Mouse (Mus musculus): Measurements from ENCODE around the gene Ocrl. TPM values are rescaled to one million over a fixed set of nuclear protein-coding genes. Genes with fewer than 3 reads are reported as not detected.
A peak's percentile ranks its signal among the peaks of the same experiment; 100 is the strongest.

Gene Ocrl
- polyA plus RNA-seq, 1 experiment from 2014 or later = 24.3 TPM

DNA sequence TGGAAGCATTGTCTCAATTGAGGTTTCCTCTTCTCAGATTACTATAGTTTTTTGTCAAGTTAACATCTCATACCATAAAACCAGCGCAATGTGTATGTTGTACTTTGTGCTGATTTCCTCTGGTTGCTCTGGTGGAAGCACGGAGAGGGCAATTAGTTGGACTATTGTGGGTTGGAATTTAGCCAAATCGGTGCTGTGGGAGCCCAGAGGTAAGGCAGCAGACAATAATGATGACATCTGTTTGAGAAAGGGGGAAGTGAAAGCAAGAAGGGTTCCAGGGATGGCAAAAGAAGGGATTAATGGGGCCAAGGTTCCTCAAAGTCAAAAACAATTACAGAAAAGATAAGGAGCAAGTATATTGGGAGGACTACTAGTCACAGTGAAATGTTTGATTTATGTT lies 15.8 kb downstream of the Ocrl start:
- no peak for ATAC-seq
- POLR2A ChIA-PET = no interaction called here
- CTCF ChIA-PET = no interaction called here

DNA sequence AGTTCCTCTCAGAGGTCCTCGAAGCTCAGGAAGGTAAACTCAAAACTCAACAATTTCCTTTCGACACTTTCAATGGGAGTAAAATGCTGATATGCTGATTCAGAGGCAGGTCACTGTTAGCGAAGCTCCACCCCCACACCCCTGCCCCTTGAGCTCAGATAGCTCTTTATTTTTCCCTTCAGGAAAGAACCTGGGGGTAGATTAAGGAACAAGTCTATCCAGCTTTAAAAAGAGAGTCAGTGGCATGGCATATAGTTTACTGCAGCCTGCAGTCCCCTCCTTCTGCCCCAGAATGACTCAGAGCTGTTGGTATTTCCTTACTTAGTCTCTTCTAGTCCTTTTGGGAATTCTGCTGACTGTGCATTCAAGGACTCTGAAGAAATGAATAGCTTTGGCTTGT lies 18.3 kb downstream of the Ocrl start:
- ChIA-PET CTCF (interaction anchor here (0.9 kb wide), 1 partner anchor 40 kb away, joined by 3 read pairs; no protein-coding TSS in a partner anchor), POLR2A (interaction anchor here (0.6 kb wide), 1 partner anchor 171 kb away, joined by 3 read pairs; no protein-coding TSS in a partner anchor)
- DNase-seq (ENCODE audit: low read depth, low spot score) (no peak), ATAC-seq (peak; percentile 95)
- H3K27me3 ChIP-seq = peaks cover 19% of the 10 kb centered on the region
- in situ Hi-C loops (cut with MboI; ENCODE audit: low pct_unique_long_range_greater_than_20kb) = no loop called here
- no peak for TF ChIP-seq CTCF (IDR thresholded peaks at IDR 0.05)

More for the DNA sequence above, 15.8 kb downstream of the Ocrl start:
- DNase-seq (ENCODE audit: low read depth, low spot score) = no peak
- peaks cover 26% of the 10 kb centered on the region for H3K27me3 ChIP-seq
- in situ Hi-C loops (cut with MboI; ENCODE audit: low pct_unique_long_range_greater_than_20kb) = no loop called here
- TF ChIP-seq CTCF (IDR thresholded peaks at IDR 0.05) = no peak

DNA sequence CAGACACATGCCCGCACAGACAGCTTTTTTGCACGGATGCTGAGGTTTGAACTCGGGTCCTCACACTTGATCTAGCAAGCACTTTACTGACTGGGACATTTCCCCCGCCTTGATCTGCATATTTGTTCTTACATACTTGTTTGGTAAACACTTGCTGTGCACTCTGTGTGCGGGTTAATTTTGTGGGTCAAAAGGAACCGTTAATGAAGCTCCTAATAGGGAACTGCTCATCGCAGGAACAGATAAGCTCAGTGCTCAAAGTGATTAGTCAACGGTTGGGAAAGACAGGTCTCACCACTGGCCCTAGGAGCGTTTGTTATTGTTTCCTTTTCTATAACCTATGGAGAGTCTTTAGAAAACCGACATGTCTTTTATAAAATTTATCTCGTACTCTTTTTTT lies 22.2 kb downstream of the Ocrl start:
- CTCF ChIA-PET = no interaction called here
- in situ Hi-C loops (cut with MboI; ENCODE audit: low pct_unique_long_range_greater_than_20kb) = no loop called here
- peaks cover 20% of the 10 kb centered on the region for H3K27me3 ChIP-seq
- ATAC-seq (no peak), DNase-seq (ENCODE audit: low read depth, low spot score) (no peak)
- TF ChIP-seq CTCF (IDR thresholded peaks at IDR 0.05) = no peak
- POLR2A ChIA-PET = no interaction called here

DNA sequence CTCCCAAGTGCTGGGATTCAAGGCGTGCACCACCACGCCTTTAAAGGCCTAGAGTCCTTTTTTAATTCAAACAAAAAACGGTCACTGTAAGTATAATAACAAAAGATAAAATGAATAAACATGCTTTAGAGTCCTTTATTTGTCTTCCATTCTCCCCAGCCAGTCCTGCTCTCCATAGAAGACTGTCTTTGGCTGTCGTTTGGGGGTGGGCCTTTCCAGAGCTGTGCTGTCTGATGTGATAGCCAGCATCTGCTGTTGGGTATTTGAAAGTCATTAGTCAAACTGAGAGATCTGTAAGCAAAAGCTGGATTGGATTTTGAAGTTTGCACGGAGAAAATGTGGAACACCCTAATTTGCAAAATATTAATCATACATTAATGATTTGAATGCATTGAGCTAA lies 24.7 kb downstream of the Ocrl start:
- ATAC-seq = no peak
- DNase-seq (ENCODE audit: low read depth, low spot score) = no peak
- ChIA-PET POLR2A (no interaction called here), CTCF (no interaction called here)
- TF ChIP-seq CTCF (IDR thresholded peaks at IDR 0.05) = no peak
- in situ Hi-C loops (cut with MboI; ENCODE audit: low pct_unique_long_range_greater_than_20kb) = no loop called here
- H3K27me3 ChIP-seq = peaks cover 18% of the 10 kb centered on the region

DNA sequence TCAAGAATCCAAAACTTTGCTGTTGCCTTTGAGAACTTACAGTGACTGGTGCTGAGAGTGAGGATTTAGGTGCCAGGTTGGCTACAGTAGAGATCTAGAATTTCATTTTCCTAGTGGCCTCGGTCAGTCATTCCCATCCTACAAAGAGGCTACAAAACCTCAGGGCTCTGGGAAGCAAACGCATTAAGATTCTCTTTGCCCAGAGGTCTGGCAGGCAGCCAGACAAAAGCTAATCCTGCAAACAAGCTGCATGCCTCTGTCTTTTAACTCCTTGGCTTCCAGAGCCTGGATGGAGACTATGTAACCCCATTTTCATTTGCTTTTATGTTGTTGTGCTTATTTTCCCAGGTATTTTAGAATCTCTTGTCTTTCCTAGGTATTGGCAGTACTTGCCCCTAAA lies 25.6 kb downstream of the Ocrl start:
- ATAC-seq (no peak), DNase-seq (ENCODE audit: low read depth, low spot score) (no peak)
- ChIA-PET POLR2A (no interaction called here), CTCF (no interaction called here)
- TF ChIP-seq CTCF (IDR thresholded peaks at IDR 0.05) = no peak
- peaks cover 18% of the 10 kb centered on the region for H3K27me3 ChIP-seq
- in situ Hi-C loops (cut with MboI; ENCODE audit: low pct_unique_long_range_greater_than_20kb) = no loop called here

DNA sequence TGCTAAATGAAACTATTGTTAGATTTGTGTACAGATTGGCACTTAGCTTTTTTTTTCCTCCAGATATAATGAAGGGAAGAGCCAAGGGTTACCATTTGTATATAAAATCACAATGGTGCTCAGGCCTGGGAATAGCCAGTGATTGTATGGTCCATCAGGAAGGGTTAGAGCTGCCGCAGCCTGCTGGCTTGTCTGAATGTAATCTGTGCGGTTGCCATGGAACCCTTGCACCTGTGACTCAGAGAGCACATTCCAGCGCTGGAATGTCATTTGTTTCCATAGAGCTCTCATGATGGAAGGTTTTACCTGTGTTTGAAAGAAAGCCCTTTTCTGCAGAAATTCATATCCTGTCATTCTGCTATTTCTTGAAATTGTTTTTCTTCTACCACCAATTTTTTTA lies 37.5 kb downstream of the Ocrl start:
- peaks cover 19% of the 10 kb centered on the region for H3K27me3 ChIP-seq
- CTCF ChIA-PET = no interaction called here
- in situ Hi-C loops (cut with MboI; ENCODE audit: low pct_unique_long_range_greater_than_20kb) = no loop called here
- DNase-seq (ENCODE audit: low read depth, low spot score) = no peak
- ATAC-seq = peak; percentile 86
- POLR2A ChIA-PET = no interaction called here
- no peak for TF ChIP-seq CTCF (IDR thresholded peaks at IDR 0.05)

DNA sequence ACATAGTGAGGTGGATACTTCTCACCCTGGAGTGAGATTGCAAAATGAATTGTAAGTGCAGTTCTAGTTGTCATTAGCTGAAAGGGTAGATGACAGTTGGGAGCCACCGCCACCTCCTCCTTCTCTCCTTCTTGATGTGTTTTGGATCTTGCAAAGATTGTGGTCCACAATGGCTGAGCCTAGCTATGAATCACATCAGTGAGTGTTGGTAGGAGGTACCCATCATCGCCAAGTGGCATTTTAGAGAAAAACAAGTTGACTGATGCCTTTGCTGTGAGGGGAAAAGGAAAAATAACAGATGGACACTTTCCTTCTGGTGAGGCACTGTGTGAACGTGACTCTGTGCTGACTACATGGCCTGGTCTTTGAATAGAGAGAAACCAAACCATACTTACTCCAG lies 50.4 kb downstream of the Ocrl start:
- DNase-seq (ENCODE audit: low read depth, low spot score) (no peak), ATAC-seq (no peak)
- ChIA-PET CTCF (interaction anchor here (1.2 kb wide), 1 partner anchor 23 kb away, joined by 3 read pairs; no protein-coding TSS in a partner anchor), POLR2A (no interaction called here)
- TF ChIP-seq CTCF (IDR thresholded peaks at IDR 0.05) = no peak
- H3K27me3 ChIP-seq = peaks cover 21% of the 10 kb centered on the region
- in situ Hi-C loops (cut with MboI; ENCODE audit: low pct_unique_long_range_greater_than_20kb) = no loop called here

DNA sequence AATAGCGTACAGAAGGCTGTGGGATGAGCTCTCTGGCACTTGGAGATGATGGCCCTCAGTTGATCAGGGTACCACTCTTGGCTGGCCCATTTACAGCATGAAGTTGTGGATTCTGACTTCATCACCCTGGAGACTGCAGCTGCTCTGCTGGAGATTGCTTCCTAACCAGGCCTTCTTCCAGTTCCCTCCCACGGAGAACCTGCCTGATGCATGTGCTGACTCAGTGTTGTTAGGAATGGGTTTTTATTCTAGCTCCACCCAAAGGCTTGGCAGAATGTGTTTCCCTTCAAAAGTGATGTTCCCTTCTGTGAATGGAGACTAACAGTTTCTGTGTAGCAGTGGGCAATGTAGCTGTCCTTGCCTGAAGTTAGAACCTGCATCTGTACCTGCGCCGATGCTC lies 58.2 kb downstream of the Ocrl start:
- H3K27me3 ChIP-seq = peaks cover 7% of the 10 kb centered on the region
- in situ Hi-C loops (cut with MboI; ENCODE audit: low pct_unique_long_range_greater_than_20kb) = no loop called here
- DNase-seq (ENCODE audit: low read depth, low spot score) (no peak), ATAC-seq (no peak)
- POLR2A ChIA-PET = no interaction called here
- CTCF ChIA-PET = interaction anchor here (1.0 kb wide), 1 partner anchor 40 kb away, joined by 3 read pairs; no protein-coding TSS in a partner anchor
- no peak for TF ChIP-seq CTCF (IDR thresholded peaks at IDR 0.05)

DNA sequence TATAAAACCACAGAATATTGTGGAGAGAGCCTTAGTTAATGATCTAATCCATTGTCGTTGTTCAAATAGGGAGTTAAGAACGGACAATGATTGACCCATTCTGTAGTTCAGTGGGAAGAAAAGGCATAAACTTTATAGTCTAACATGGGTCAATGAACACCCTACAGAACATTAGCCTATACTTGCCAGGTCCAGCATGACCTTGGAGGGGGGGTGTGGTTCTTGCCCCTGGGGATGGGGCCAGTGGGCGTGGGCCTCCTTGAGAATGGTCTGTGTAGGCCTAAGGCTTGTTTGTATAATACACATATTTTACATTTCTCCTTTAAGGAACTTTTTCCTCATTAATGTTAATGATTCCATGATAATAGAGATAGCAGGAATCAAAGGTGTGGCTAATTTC lies 58.7 kb downstream of the Ocrl start:
- in situ Hi-C loops (cut with MboI; ENCODE audit: low pct_unique_long_range_greater_than_20kb) = no loop called here
- ChIA-PET POLR2A (no interaction called here), CTCF (no interaction called here)
- DNase-seq (ENCODE audit: low read depth, low spot score) (no peak), ATAC-seq (no peak)
- H3K27me3 ChIP-seq = peaks cover 7% of the 10 kb centered on the region
- TF ChIP-seq CTCF (IDR thresholded peaks at IDR 0.05) = no peak

DNA sequence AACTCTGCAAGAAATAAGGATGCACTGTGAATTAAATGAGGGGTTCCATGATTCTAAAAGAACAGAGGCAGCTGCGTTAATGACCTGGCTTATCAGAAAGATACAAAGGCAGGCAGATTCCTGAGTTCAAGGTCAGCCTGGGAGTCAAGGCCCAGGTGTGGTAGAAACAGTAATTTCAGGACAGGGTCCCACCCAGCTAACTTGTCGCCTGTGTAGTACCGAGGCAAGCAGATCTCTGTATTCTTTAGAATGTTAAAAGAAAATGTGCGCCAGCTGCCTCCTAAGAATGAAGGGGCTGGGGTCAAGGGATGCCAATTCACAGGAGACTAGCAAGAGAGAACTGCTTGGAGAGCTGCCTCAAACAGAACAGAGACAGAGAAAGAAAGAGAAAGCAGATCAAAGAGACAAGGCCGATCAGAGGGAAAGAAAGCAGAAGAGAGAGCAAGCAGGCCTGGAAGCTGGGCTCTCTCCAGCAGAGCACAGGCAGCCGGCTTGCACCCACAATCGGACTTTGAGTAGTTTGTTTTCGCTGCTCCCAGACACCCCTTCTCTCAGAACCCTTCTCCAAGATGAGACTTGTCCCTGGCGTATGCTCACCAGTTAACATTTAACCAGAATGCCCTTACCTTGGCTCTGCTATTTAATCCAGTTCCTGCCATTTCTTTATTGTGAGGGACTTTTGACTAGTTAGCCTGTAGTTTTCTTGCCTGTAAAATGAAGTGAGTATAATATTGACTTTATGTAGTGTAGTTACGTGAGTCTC lies 59.4 kb downstream of the Ocrl start:
- CTCF ChIA-PET = no interaction called here
- H3K27me3 ChIP-seq = peaks cover 7% of the 10 kb centered on the region
- in situ Hi-C loops (cut with MboI; ENCODE audit: low pct_unique_long_range_greater_than_20kb) = no loop called here
- DNase-seq (ENCODE audit: low read depth, low spot score) (no peak), ATAC-seq (no peak)
- POLR2A ChIA-PET = no interaction called here
- no peak for TF ChIP-seq CTCF (IDR thresholded peaks at IDR 0.05)

DNA sequence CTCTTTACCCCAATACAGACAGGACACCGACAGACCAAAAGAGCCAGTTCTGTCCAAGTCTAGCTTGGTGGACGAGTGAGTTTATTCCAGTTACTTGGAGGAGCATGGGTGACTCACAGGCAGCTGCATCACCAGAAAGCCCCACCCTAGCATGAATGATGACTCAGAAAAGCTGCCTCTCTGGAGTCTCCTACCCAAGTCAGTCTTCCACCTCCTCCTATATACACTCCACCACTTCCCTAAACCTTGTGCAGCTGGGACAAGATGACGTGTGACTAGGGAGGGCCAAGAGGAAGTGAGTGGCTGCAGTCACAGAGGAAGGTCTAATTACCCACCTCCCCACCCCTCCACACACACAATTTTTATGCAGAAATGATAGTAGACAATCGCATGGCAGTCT lies 64.4 kb downstream of the Ocrl start:
- ATAC-seq (peak; percentile 97), DNase-seq (ENCODE audit: low read depth, low spot score) (peak; percentile 20)
- ChIA-PET POLR2A (no interaction called here), CTCF (interaction anchor here (1.1 kb wide), 1 partner anchor 9 kb away, joined by 8 read pairs; no protein-coding TSS in a partner anchor)
- in situ Hi-C loops (cut with MboI; ENCODE audit: low pct_unique_long_range_greater_than_20kb) = no loop called here
- no peak for TF ChIP-seq CTCF (IDR thresholded peaks at IDR 0.05)
- peaks cover 11% of the 10 kb centered on the region for H3K27me3 ChIP-seq

DNA sequence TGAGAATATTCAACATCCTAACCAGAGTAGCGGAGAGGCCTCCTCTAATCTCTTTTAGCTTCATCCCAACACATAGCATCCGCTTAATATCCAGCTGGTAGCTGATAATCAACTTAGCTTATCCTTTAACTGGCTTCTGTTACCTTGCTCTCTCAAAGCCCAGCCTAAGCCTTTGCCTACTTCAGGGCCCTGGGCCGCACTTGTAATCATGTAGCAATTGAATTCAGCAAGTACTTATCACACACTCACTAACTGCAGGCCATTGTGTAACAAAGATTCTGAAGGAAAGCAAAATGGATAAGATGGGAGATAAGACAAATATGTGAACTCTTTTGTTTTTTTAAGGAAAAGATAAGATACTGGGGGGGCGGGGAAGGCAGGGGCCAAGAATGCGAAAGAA lies 64.9 kb downstream of the Ocrl start:
- ChIA-PET CTCF (interaction anchor here (1.1 kb wide), 1 partner anchor 8 kb away, joined by 8 read pairs; no protein-coding TSS in a partner anchor), POLR2A (no interaction called here)
- H3K27me3 ChIP-seq = peaks cover 10% of the 10 kb centered on the region
- DNase-seq (ENCODE audit: low read depth, low spot score) = no peak
- no peak for TF ChIP-seq CTCF (IDR thresholded peaks at IDR 0.05)
- ATAC-seq = no peak
- in situ Hi-C loops (cut with MboI; ENCODE audit: low pct_unique_long_range_greater_than_20kb) = no loop called here
